Mouse (Mus musculus) myocyte (in vitro differentiated cells): ENCODE measurements around the gene Ptcd1. TPM values are rescaled to one million over a fixed set of nuclear protein-coding genes. Genes with fewer than 3 reads are reported as not detected.

Experiments used
- H3K27me3 ChIP-seq: one replicate; pipeline ENCODE4 v1.6.1; 2011; ENCODE audit not compliant: control insufficient read depth, insufficient read depth, insufficient read length
- H3K36me3 ChIP-seq: one replicate; pipeline ENCODE4 v1.6.1; 2011; ENCODE audit not compliant: control insufficient read depth, insufficient read depth
- H3K4me2 ChIP-seq: one replicate; pipeline ENCODE4 v1.6.1; 2011; ENCODE audit warnings: low read depth, control low read depth
- H3K4me3 ChIP-seq: one replicate; pipeline ENCODE4 v1.5.1; 2011; ENCODE audit warnings: mild to moderate bottlenecking, control low read depth, moderate library complexity
- H3K79me2 ChIP-seq: one replicate; pipeline ENCODE4 v1.6.1; 2011; ENCODE audit not compliant: control insufficient read depth, insufficient read depth
- H3ac ChIP-seq: one replicate; pipeline ENCODE4 v1.6.1; 2011; ENCODE audit not compliant: control insufficient read depth, insufficient read length
- CEBPB ChIP-seq: IDR thresholded peaks from 2 replicates; pipeline ENCODE4 v1.6.1; 2011; ENCODE audit warnings: mild to moderate bottlenecking, moderate library complexity; ENCODE audit not compliant: poor library complexity, insufficient read depth, severe bottlenecking
- E2F4 ChIP-seq: IDR thresholded peaks from one replicate; pipeline ENCODE4 v1.6.1; 2011; ENCODE audit warnings: mild to moderate bottlenecking, control low read depth, moderate library complexity; ENCODE audit not compliant: insufficient read depth
- MAX ChIP-seq: IDR thresholded peaks from one replicate; pipeline ENCODE4 v1.6.1; 2011; ENCODE audit warnings: low read depth, mild to moderate bottlenecking, control low read depth
- MYOD1 ChIP-seq, 3 experiments: IDR thresholded peaks; one replicate each; pipeline ENCODE4 v1.6.1; 2011; ENCODE audit warnings: control low read depth in 2 of 3, low read depth in 2 of 3, mild to moderate bottlenecking in 2 of 3, moderate library complexity in 1 of 3; ENCODE audit not compliant: insufficient read length in 2 of 3, control insufficient read depth in 1 of 3
- MYOG ChIP-seq, 3 experiments: IDR thresholded peaks; one replicate each; pipeline ENCODE4 v1.6.1; 2011; ENCODE audit warnings: control low read depth in 2 of 3, low read depth in 2 of 3, mild to moderate bottlenecking in 2 of 3; ENCODE audit not compliant: insufficient read length in 2 of 3, control insufficient read depth in 1 of 3, insufficient read depth in 1 of 3
- POLR2A ChIP-seq: IDR thresholded peaks from one replicate; pipeline ENCODE4 v1.6.1; 2011; ENCODE audit warnings: low read depth, mild to moderate bottlenecking, control low read depth, moderate library complexity; ENCODE audit not compliant: insufficient read length
- POLR2AphosphoS2 ChIP-seq: IDR thresholded peaks from one replicate; pipeline ENCODE4 v1.6.1; 2011; ENCODE audit warnings: low read depth, control low read depth; ENCODE audit not compliant: insufficient read length
- REST ChIP-seq: IDR thresholded peaks from one replicate; pipeline ENCODE4 v1.6.1; 2011; ENCODE audit warnings: mild to moderate bottlenecking, control low read depth, moderate library complexity; ENCODE audit not compliant: insufficient read depth, insufficient read length
- SRF ChIP-seq: IDR thresholded peaks from one replicate; pipeline ENCODE4 v1.6.1; 2011; ENCODE audit warnings: low read depth; ENCODE audit not compliant: control insufficient read depth, insufficient read length
- TCF12 ChIP-seq: IDR thresholded peaks from one replicate; pipeline ENCODE4 v1.6.1; 2011; ENCODE audit warnings: mild to moderate bottlenecking, control low read depth; ENCODE audit not compliant: poor library complexity, insufficient read depth, severe bottlenecking
- TCF3 ChIP-seq: IDR thresholded peaks from one replicate; pipeline ENCODE4 v1.6.1; 2011; ENCODE audit warnings: low read depth, control low read depth; ENCODE audit not compliant: insufficient read length
- USF1 ChIP-seq: IDR thresholded peaks from one replicate; pipeline ENCODE4 v1.6.1; 2011; ENCODE audit warnings: low read depth, mild to moderate bottlenecking, control low read depth, moderate library complexity
- polyA plus RNA-seq: library from polyadenylated mRNA; unstranded; fragments of >200 nt; fragmentation: generic; extraction: Trizol; gene quantifications from one replicate; pipeline ENCODE4 v1.2.1, GENCODE M21; 2012; ENCODE audit warnings: missing spikeins

The Ptcd1 gene
- polyA plus RNA-seq, 1 experiment: 16.6 TPM

GRCm38 (mm10) chr5:145116916-145117315, 50.0 kb downstream of the Ptcd1 start:
- Histone ChIP-seq H3K27me3 (no peaks in the 10 kb centered on the region), H3K4me2 (peak overlapping the region; percentile 79), H3K79me2 (peaks cover 65% of the 10 kb centered on the region), H3ac (no peak overlapping the region), H3K4me3 (peak overlapping the region; percentile 84), H3K36me3 (no peaks in the 10 kb centered on the region)
- no peak for TF ChIP-seq REST
- no peak for TF ChIP-seq MYOD1 (IDR thresholded peaks at IDR 0.05; ENCODE audit: control insufficient read depth in 1 of 3, insufficient read length in 2 of 3, low read depth in 2 of 3)
- no peak for TF ChIP-seq TCF12

GRCm38 (mm10) chr5:145116316-145116715, 50.6 kb downstream of the Ptcd1 start:
- TF ChIP-seq USF1 (no peak), CEBPB (peak; percentile 48; the same call in 1 of the 2 replicates)
- H3K4me3 ChIP-seq: peak overlapping the region; percentile 84
- peaks cover 64% of the 10 kb centered on the region for H3K79me2 ChIP-seq
- H3ac ChIP-seq: no peak overlapping the region
- peak overlapping the region; percentile 79 for H3K4me2 ChIP-seq
- no peaks in the 10 kb centered on the region for H3K27me3 ChIP-seq
- H3K36me3 ChIP-seq: no peaks in the 10 kb centered on the region

GRCm38 (mm10) chr5:145115736-145116135, 51.2 kb downstream of the Ptcd1 start:
- H3ac ChIP-seq: no peak overlapping the region

GRCm38 (mm10) chr5:145114606-145115473, 52.1 kb downstream of the Ptcd1 start:
- Histone ChIP-seq H3K79me2 (peaks cover 49% of the 10 kb centered on the region), H3K4me2 (peak overlapping the region; percentile 79), H3K27me3 (no peaks in the 10 kb centered on the region), H3ac (peak overlapping the region; percentile 24), H3K4me3 (peak overlapping the region; percentile 84), H3K36me3 (no peaks in the 10 kb centered on the region)
- TF ChIP-seq USF1: no peak
- TF ChIP-seq CEBPB: no peak
- TF ChIP-seq REST: no peak
- TF ChIP-seq POLR2A: no peak
- no peak for TF ChIP-seq MYOG (IDR thresholded peaks at IDR 0.05; ENCODE audit: control insufficient read depth in 1 of 3, insufficient read depth in 1 of 3, insufficient read length in 2 of 3, low read depth in 2 of 3)
- TF ChIP-seq TCF3: no peak
- TF ChIP-seq MAX: no peak
- no peak for TF ChIP-seq TCF12
- no peak for TF ChIP-seq MYOD1 (IDR thresholded peaks at IDR 0.05; ENCODE audit: control insufficient read depth in 1 of 3, insufficient read length in 2 of 3, low read depth in 2 of 3)

More at GRCm38 (mm10) chr5:145115736-145116135, 51.2 kb downstream of the Ptcd1 start:
- Histone ChIP-seq H3K27me3 (no peaks in the 10 kb centered on the region), H3K4me3 (peak overlapping the region; percentile 84), H3K4me2 (peak overlapping the region; percentile 79), H3K79me2 (peaks cover 58% of the 10 kb centered on the region), H3K36me3 (no peaks in the 10 kb centered on the region)
- TF ChIP-seq SRF (no peak), REST (no peak), MYOG (IDR thresholded peaks at IDR 0.05; ENCODE audit: control insufficient read depth in 1 of 3, insufficient read depth in 1 of 3, insufficient read length in 2 of 3, low read depth in 2 of 3) (no peak), MAX (no peak)

- Histone ChIP-seq H3ac (peak within 1 kb of the TSS; percentile 24), H3K4me3 (peak within 1 kb of the TSS; percentile 84), H3K36me3 (peaks cover 2% of the 10 kb centered on the region), H3K4me2 (peak within 1 kb of the TSS; percentile 79), H3K27me3 (no peaks in the 10 kb centered on the region), H3K79me2 (peaks cover 42% of the 10 kb centered on the region)
- TF ChIP-seq USF1 (no peak), MAX (no peak), MYOG (IDR thresholded peaks at IDR 0.05; ENCODE audit: control insufficient read depth in 1 of 3, insufficient read depth in 1 of 3, insufficient read length in 2 of 3, low read depth in 2 of 3) (no peak), SRF (no peak), TCF12 (no peak), CEBPB (no peak), TCF3 (no peak), POLR2A (peak; percentile 99), E2F4 (no peak), POLR2AphosphoS2 (peak; percentile 94), REST (no peak), MYOD1 (IDR thresholded peaks at IDR 0.05; ENCODE audit: control insufficient read depth in 1 of 3, insufficient read length in 2 of 3, low read depth in 2 of 3) (no peak)
These were observed 52.8 kb downstream of the Ptcd1 start, which contains the start of gene Arpc1b for GRCm38 (mm10) chr5:145114071-145114605. Gene Arpc1b, plus strand, starts transcription at chr5:145114215.
